8 mouse cellular contexts compared by ENCODE assay signal in genomic region chr12:86829581-86830246, GRCm38 (mm10). TPM values are rescaled to one million over a fixed set of nuclear protein-coding genes. Genes with fewer than 3 reads are reported as not detected.
A peak's percentile ranks its signal among the peaks of the same experiment; 100 is the strongest.
DNase-seq lines count a peak whose midpoint lies in the region; ATAC-seq lines count a peak whose summit lies in the region.

No protein-coding gene starts in this region.

- WGBS in kidney, embryonic 15.5 days, result 72% methylated on average over 16 of the region's 16 CpGs
- 53% methylated on average over 16 of the region's 16 CpGs for WGBS in embryonic facial prominence, embryonic 13.5 days
- WGBS in intestine, embryonic 15.5 days, result 65% methylated on average over 16 of the region's 16 CpGs

- no peaks in the 10 kb centered on the region for H3K27me3 ChIP-seq in kidney, embryonic 15.5 days
- no peaks in the 10 kb centered on the region for H3K27me3 ChIP-seq in embryonic facial prominence, embryonic 13.5 days
- no peaks in the 10 kb centered on the region for H3K27me3 ChIP-seq in intestine, embryonic 15.5 days (replicated peaks)
- H3K27me3 ChIP-seq in splenic B cell, adult 2 months (ENCODE audit: control insufficient read depth, insufficient read depth, low read length, poor library complexity, severe bottlenecking), result no peaks in the 10 kb centered on the region

- ATAC-seq in kidney, embryonic 15.5 days (replicated peaks; ENCODE audit: low FRiP score), result no peak
- ATAC-seq in embryonic facial prominence, embryonic 13.5 days (ENCODE audit: insufficient number of reproducible peaks, insufficient read depth, low FRiP score, low TSS enrichment, low read depth), result no peak
- ATAC-seq in intestine, embryonic 15.5 days, result no peak

- no peaks in the 10 kb centered on the region for H3K9me3 ChIP-seq in kidney, embryonic 15.5 days (replicated peaks)
- H3K9me3 ChIP-seq in embryonic facial prominence, embryonic 13.5 days, result no peaks in the 10 kb centered on the region
- H3K9me3 ChIP-seq in intestine, embryonic 15.5 days, result no peaks in the 10 kb centered on the region

- peak; percentile 14 for DNase-seq in kidney, adult 11 months
- peak; percentile 62 for DNase-seq in splenic B cell, adult 2 months (ENCODE audit: low read depth, low spot score)
- DNase-seq in layer of hippocampus, adult 11-12 months (ENCODE audit: low spot score), result no peak
- DNase-seq in urinary bladder, postnatal 10 days (ENCODE audit: low spot score), result no peak
- no peak for DNase-seq in urinary bladder, adult 2 months (ENCODE audit: low spot score)

- no peak overlapping the region for H3K4me2 ChIP-seq in kidney, embryonic 15.5 days
- no peak overlapping the region for H3K4me2 ChIP-seq in embryonic facial prominence, embryonic 13.5 days
- no peak overlapping the region for H3K4me2 ChIP-seq in intestine, embryonic 15.5 days (replicated peaks)

- peaks cover 72% of the 10 kb centered on the region for H3K4me1 ChIP-seq in kidney, embryonic 15.5 days
- peaks cover 67% of the 10 kb centered on the region for H3K4me1 ChIP-seq in embryonic facial prominence, embryonic 13.5 days
- H3K4me1 ChIP-seq in intestine, embryonic 15.5 days (replicated peaks), result peaks cover 50% of the 10 kb centered on the region

- no peak overlapping the region for H3K9ac ChIP-seq in kidney, embryonic 15.5 days
- H3K9ac ChIP-seq in embryonic facial prominence, embryonic 13.5 days, result peak overlapping the region; percentile 44; the same call in 1 of the 2 replicates
- H3K9ac ChIP-seq in intestine, embryonic 15.5 days, result no peak overlapping the region

- H3K36me3 ChIP-seq in kidney, embryonic 15.5 days, result no peaks in the 10 kb centered on the region
- no peaks in the 10 kb centered on the region for H3K36me3 ChIP-seq in embryonic facial prominence, embryonic 13.5 days
- no peaks in the 10 kb centered on the region for H3K36me3 ChIP-seq in intestine, embryonic 15.5 days
- H3K36me3 ChIP-seq in splenic B cell, adult 2 months (ENCODE audit: control insufficient read depth, insufficient read depth, low read length, poor library complexity, severe bottlenecking), result no peaks in the 10 kb centered on the region

- H3K27ac ChIP-seq in kidney, embryonic 15.5 days, result no peak overlapping the region
- peak overlapping the region; percentile 68; the same call in 1 of the 2 replicates for H3K27ac ChIP-seq in embryonic facial prominence, embryonic 13.5 days
- peak overlapping the region; percentile 39; the same call in 1 of the 2 replicates for H3K27ac ChIP-seq in intestine, embryonic 15.5 days

- H3K4me3 ChIP-seq in kidney, embryonic 15.5 days (replicated peaks), result no peak overlapping the region
- no peak overlapping the region for H3K4me3 ChIP-seq in embryonic facial prominence, embryonic 13.5 days
- no peak overlapping the region for H3K4me3 ChIP-seq in intestine, embryonic 15.5 days (replicated peaks)

RNA-seq across cellular contexts. Expression of gene Irf2bpl, which starts 54.9 kb away (rescaled TPM):
- 40.7 and 43.9 TPM in 2 replicates for polyA plus RNA-seq in kidney, embryonic 15.5 days (2015; fragmentation: Nextera tagmentation; extraction: Ambion mirVana)
- 36.5 and 37.7 TPM in 2 replicates for polyA plus RNA-seq in embryonic facial prominence, embryonic 13.5 days (2015; fragmentation: Nextera tagmentation; extraction: Ambion mirVana)
- 19.6 and 22.4 TPM in 2 replicates for polyA plus RNA-seq in intestine, embryonic 15.5 days (2015; fragmentation: Nextera tagmentation; extraction: Ambion mirVana)
- 29.6 and 38.2 TPM in 2 replicates for polyA plus RNA-seq in urinary bladder, adult 2 months (2012; rRNA removed)

Comparison
In these comparisons a context has a peak if more than half of its experiments do, and no peak if none do; other contexts are left out.
1. DNase-seq: peak in kidney, adult 11 months (single experiment) and splenic B cell, adult 2 months (single experiment); none in layer of hippocampus, adult 11-12 months (single experiment), urinary bladder, postnatal 10 days (single experiment) and urinary bladder, adult 2 months (single experiment).